Mouse (Mus musculus): ENCODE measurements around the gene Aamp. TPM values are rescaled to one million over a fixed set of nuclear protein-coding genes. Genes with fewer than 3 reads are reported as not detected.

Aamp gene
- total RNA-seq (2023) = 100 to 1,000 TPM; 120 to 124 TPM

GRCm38 (mm10) chr1:74284543-74285160 lies at the start of gene Aamp, which contains the start of gene Pnkd:
Aamp (minus strand) TSS chr1:74284738.
Pnkd (plus strand) TSS chr1:74284930.

DNA sequence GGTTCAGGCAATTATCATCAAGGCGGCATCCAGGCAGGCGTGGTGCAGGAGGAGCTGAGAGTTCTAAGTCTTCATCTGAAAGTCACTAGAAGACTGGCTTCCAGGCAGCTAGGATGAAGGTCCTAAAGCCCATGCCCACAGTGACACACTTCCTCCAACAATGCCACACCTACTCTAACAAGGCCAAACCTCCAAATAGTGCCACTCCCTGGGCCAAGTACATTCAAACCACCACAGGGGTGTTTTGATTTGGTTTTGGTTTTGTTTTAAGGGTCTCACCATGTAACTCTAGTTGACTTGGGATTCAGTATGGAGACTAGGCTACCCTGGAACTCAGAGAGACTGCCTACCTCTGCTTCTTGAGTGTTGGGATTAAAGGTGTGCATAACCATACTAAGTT lies 21.0 kb upstream of the Aamp start, which contains the start of gene Tmbim1:
Tmbim1 (minus strand) TSS at position 101 of the 400 bp plus-strand sequence.

GRCm38 (mm10) chr1:74278538-74278937 lies 6.0 kb downstream of the Aamp start, which contains the start of gene Gpbar1:
Gpbar1 (plus strand) TSS chr1:74278550.

GRCm38 (mm10) chr1:74235938-74236589 lies 48.5 kb downstream of the Aamp start, which contains the start of gene Arpc2:
Arpc2 (plus strand) TSS chr1:74236084.

Other genes starting within 250 kb of the Aamp start
- gene Tns1, start 160.3 kb downstream of the Aamp start, total RNA-seq (2023) = 1 to 10 TPM; 3.3 to 8.2 TPM
- gene Rufy4, start 159.2 kb downstream of the Aamp start, total RNA-seq (2023) = not detected
- under 1 TPM in 1 of 2 experiments, not detected in 1; 0.30 TPM for gene Cxcr2, start 130.7 kb downstream of the Aamp start, total RNA-seq (2023)
- not detected for gene Cxcr1, start 90.1 kb downstream of the Aamp start, total RNA-seq (2023)
- 100 to 1,000 TPM; 427 to 429 TPM for gene Arpc2, start 48.7 kb downstream of the Aamp start, total RNA-seq (2023)
- 1 to 10 TPM; 2.1 to 2.3 TPM for gene Gpbar1, start 6.2 kb downstream of the Aamp start, total RNA-seq (2023)
- 10 to 100 TPM; 20.0 to 23.6 TPM for gene Pnkd, start 192 bp upstream of the Aamp start, total RNA-seq (2023)
- gene Tmbim1, start 20.9 kb upstream of the Aamp start, total RNA-seq (2023) = 1 to 10 TPM; 3.4 to 3.6 TPM
- not detected for gene Catip, start 77.4 kb upstream of the Aamp start, total RNA-seq (2023)
- 1 to 10 TPM in 1 of 2 experiments, under 1 TPM in 1; 0.24 to 3.8 TPM for gene Slc11a1, start 90.5 kb upstream of the Aamp start, total RNA-seq (2023)
- gene Ctdsp1, start 106.8 kb upstream of the Aamp start, total RNA-seq (2023) = 100 to 1,000 TPM; 115 to 120 TPM
- gene Vil1, start 124.6 kb upstream of the Aamp start, total RNA-seq (2023) = not detected
- 10 to 100 TPM; 28.8 to 31.2 TPM for gene Cnot9, start 221.3 kb upstream of the Aamp start, total RNA-seq (2023)

All from B cell, adult 67 days (primary cell).